ENCODE assay signal across 8 mouse cellular contexts in genomic region chr15:81858138-81858516, GRCm38 (mm10). TPM values are rescaled to one million over a fixed set of nuclear protein-coding genes. Genes with fewer than 3 reads are reported as not detected.
DNase-seq lines count a peak whose midpoint lies in the region; ATAC-seq and TF ChIP-seq lines count a peak whose summit lies in the region.

No protein-coding gene starts in this region.

- H3K4me1 ChIP-seq in hindbrain, postnatal 0 days (ENCODE audit: insufficient read depth, low read length) = 0 out of 2 replicates have a peak, but pooled peaks cover 14% of the 10 kb centered on the region

- peak overlapping the region; percentile 80 for H3K4me3 ChIP-seq in gastrocnemius, adult 2 months
- H3K4me3 ChIP-seq in hindbrain, postnatal 0 days (ENCODE audit: low read length) = peak overlapping the region; percentile 74

- no peaks in the 10 kb centered on the region for H3K27me3 ChIP-seq in hindbrain, postnatal 0 days (ENCODE audit: insufficient read depth, low read length)

- peak overlapping the region; percentile 100 for H3K27ac ChIP-seq in gastrocnemius, adult 2 months
- peak overlapping the region; percentile 92 for H3K27ac ChIP-seq in hindbrain, postnatal 0 days

- peak; percentile 4; the same call in 1 of the 2 replicates for TF ChIP-seq CTCF in gastrocnemius, adult 2 months (IDR thresholded peaks at IDR 0.05)
- no peak for TF ChIP-seq CTCF in hindbrain, postnatal 0 days (IDR thresholded peaks at IDR 0.05; ENCODE audit: low read depth)

- peak overlapping the region; percentile 80 for H3K9ac ChIP-seq in hindbrain, postnatal 0 days (replicated peaks; ENCODE audit: low read length)

- WGBS in hindbrain, postnatal 0 days = 0% methylated on average over 23 of the region's 23 CpGs

- peak overlapping the region; percentile 87 for H3K4me2 ChIP-seq in hindbrain, postnatal 0 days (ENCODE audit: low read depth, low read length)

- H3K9me3 ChIP-seq in hindbrain, postnatal 0 days (ENCODE audit: low read length) = no peaks in the 10 kb centered on the region

- intact Hi-C loops in gastrocnemius, adult 2 months (cut with DNase I) = loop anchor here (10.0 kb wide), 1 partner anchor 487 kb away; no protein-coding TSS in a partner anchor

- peak; percentile 64 for DNase-seq in WW6 (ENCODE audit: low read depth, low spot score)
- peak; percentile 89 to 90 for DNase-seq in cerebellum, postnatal 4 days (ENCODE audit: low spot score in 2 of 2)
- peak; percentile 95 for DNase-seq in gastrocnemius, adult 2 months
- peak; percentile 95 for DNase-seq in hindbrain, postnatal 0 days (ENCODE audit: low spot score)
- DNase-seq in left cerebral cortex, adult 18-20 months (ENCODE audit: low spot score in 2 of 2) = peak; percentile 93 to 94
- DNase-seq in lung, postnatal 4 days = peak; percentile 94 to 95
- peak; percentile 95 for DNase-seq in retina, postnatal 1 day
- peak; percentile 94 for DNase-seq in thymus, postnatal 4 days

- H3K36me3 ChIP-seq in hindbrain, postnatal 0 days (ENCODE audit: insufficient read depth, low read length) = no peaks in the 10 kb centered on the region

- ATAC-seq in hindbrain, postnatal 0 days = 0 out of 2 replicates have a peak, but pooled peaks have one; percentile 3

RNA-seq across cellular contexts. Expression of gene Tob2, which starts 0.5 kb away (rescaled TPM):
- 100 to 1,000 TPM; 151 to 205 TPM for total RNA-seq in gastrocnemius, adult 2 months (2021)
- total RNA-seq in hindbrain, postnatal 0 days (2014; rRNA removed) = 12.9 and 13.9 TPM in 2 replicates
- 14.0 and 14.5 TPM in 2 replicates for polyA plus RNA-seq in hindbrain, postnatal 0 days (2015; fragmentation: Nextera tagmentation; extraction: Ambion mirVana)
- total RNA-seq in left cerebral cortex, adult 18-20 months (2021) = 10 to 100 TPM; 33.6 to 36.7 TPM

RNA-seq across cellular contexts. Expression of gene Phf5a, which starts 13.6 kb away (rescaled TPM):
- total RNA-seq in gastrocnemius, adult 2 months (2021) = 10 to 100 TPM; 38.4 to 39.9 TPM
- total RNA-seq in hindbrain, postnatal 0 days (2014; rRNA removed) = 29.0 and 29.7 TPM in 2 replicates
- polyA plus RNA-seq in hindbrain, postnatal 0 days (2015; fragmentation: Nextera tagmentation; extraction: Ambion mirVana) = 102 and 110 TPM in 2 replicates
- 10 to 100 TPM; 32.5 to 35.0 TPM for total RNA-seq in left cerebral cortex, adult 18-20 months (2021)

RNA-seq across cellular contexts. Expression of gene Aco2, which starts 14.0 kb away (rescaled TPM):
- 1,000 to 10,000 TPM; 1,155 to 1,439 TPM for total RNA-seq in gastrocnemius, adult 2 months (2021)
- 536 and 538 TPM in 2 replicates for total RNA-seq in hindbrain, postnatal 0 days (2014; rRNA removed)
- polyA plus RNA-seq in hindbrain, postnatal 0 days (2015; fragmentation: Nextera tagmentation; extraction: Ambion mirVana) = 298 and 299 TPM in 2 replicates
- 100 to 1,000 TPM; 414 to 429 TPM for total RNA-seq in left cerebral cortex, adult 18-20 months (2021)

RNA-seq across cellular contexts. Expression of gene Tef, which starts 55.9 kb away (rescaled TPM):
- 100 to 1,000 TPM; 101 to 191 TPM for total RNA-seq in gastrocnemius, adult 2 months (2021)
- total RNA-seq in hindbrain, postnatal 0 days (2014; rRNA removed) = 62.5 and 64.1 TPM in 2 replicates
- polyA plus RNA-seq in hindbrain, postnatal 0 days (2015; fragmentation: Nextera tagmentation; extraction: Ambion mirVana) = 27.8 and 30.4 TPM in 2 replicates
- 100 to 1,000 TPM; 226 to 245 TPM for total RNA-seq in left cerebral cortex, adult 18-20 months (2021)

Comparison
In these comparisons a context has a peak if more than half of its experiments do, and no peak if none do; other contexts are left out.
1. Peak in every context shown above with its lines: DNase-seq, ATAC-seq, H3K4me3 ChIP-seq and H3K27ac ChIP-seq.
2. RNA of gene Tob2, which starts 0.5 kb away (total RNA-seq): 151 to 205 TPM in gastrocnemius, adult 2 months; 33.6 to 36.7 TPM in left cerebral cortex, adult 18-20 months and 12.9 to 13.9 TPM in hindbrain, postnatal 0 days; every median in the first group is over 4 times any median in the second.